Mouse (Mus musculus) gastrocnemius, postnatal 36 days (tissue): ENCODE measurements at regions not wholly inside any gene's neighbourhood (a gene's known extent, or its start where the extent isn't known, plus 50 kb on each side); places are given as distances from the start of the nearest gene placed in this dataset.

ENCODE experiments used
- DNase-seq, 2 experiments: peaks; one replicate each; pipeline ENCODE4 v3.0.0; 2022
- intact Hi-C: fragments of 180-260 bp; cut with DNase I; formaldehyde crosslinking; loops from one replicate; pipeline ENCODE4 v1.15.1; 2025

DNA sequence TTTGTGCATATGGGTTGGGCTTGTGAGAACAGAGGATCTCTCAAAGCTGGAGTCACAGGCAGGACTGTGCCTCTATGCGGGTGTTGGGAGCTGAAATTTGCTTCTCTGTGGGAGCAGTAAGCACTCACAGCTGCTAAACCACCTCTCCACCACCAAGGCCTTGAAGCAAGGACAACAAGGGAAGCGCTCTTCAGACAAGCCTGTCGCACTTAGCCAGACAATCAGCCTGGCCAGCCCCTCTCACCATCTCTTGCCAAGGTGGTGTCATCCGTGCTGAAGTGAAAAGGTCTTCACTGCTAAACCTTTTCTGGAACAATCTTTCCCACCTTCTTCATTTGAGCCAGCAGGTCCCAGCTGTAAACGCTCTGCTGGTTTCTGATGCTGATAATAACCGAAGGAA lies 390.7 kb upstream of the Adgrl2 start:
- DNase-seq = no peak
- intact Hi-C loops = no loop called here

DNA sequence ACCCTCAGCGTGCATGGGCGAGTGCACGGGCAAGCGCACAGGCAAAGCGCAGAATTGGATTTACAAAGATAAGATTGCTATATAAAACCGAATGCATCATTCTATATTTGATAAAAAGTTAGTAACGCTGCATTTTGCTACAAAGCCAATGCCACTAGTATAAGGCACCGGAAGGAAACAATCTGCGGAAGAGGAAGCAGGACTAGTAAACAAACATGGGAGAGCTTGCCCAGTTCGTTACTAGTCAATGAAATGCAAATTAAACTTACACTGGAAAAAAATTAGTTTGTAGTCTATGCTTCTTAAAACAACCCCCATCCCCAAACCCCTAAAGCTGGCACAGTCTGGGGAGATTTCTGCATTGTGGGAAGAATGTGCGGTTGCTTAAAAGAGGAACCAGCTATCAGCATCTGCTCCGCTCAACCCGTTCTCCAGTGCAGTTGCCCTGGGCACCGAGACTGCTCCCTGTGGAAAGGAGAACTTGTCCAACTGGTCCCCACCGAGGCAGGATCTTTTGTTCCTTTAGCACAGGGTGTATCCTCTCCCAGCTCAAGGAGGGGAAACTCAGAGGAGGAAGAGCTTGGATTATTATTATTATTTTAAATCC lies 389.6 kb upstream of the Adgrl2 start:
- intact Hi-C loops = no loop called here
- DNase-seq = no peak

DNA sequence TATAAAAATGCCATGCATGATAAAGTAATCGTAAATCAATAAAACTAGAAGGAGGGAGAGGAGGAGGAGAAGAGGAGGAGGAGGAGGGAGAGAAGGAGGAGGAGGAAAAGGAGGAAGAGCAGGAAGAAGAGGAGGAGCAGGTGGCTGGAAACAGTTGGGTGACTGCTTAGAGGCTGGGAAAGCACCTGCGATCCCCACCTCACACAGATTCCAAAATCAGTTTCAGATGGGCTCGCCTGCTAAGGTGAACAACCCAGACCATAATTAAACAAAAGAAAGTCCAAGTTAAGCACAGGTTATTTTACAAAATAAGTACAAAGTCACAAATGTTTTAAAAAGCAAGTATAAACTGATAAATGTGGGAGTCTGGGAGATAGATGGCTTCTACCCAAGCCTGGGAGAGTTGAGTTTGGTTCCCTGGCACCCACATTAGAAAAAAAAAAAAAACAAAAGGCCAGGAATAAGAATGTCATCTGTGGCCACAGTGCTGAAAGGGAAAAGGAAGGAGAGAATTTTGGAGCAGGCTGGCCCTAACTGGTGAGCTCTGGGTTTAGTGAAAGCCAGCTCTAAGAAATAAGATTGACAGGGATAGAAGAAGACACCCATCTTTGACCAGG lies 389.0 kb upstream of the Adgrl2 start:
- intact Hi-C loops = no loop called here
- DNase-seq = no peak

DNA sequence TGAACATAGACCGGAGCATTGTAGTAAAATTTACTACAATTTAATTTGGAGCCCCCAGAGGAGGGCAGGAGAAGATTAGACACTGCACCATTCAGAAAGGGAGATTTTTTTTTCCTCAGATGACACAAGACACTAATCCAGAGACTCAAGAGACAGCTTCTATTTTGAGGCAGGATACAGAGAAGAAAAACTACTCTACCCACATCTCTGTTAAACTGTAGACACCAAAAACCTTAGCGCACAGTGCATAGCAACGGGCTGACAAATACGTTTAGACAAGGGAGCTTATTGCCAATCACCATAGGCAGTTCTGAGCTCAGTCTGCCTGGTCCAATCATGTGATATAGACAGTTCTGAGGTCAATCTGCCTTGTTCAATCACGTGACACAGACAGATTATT lies 381.1 kb upstream of the Adgrl2 start:
- no peak for DNase-seq
- intact Hi-C loops = no loop called here

DNA sequence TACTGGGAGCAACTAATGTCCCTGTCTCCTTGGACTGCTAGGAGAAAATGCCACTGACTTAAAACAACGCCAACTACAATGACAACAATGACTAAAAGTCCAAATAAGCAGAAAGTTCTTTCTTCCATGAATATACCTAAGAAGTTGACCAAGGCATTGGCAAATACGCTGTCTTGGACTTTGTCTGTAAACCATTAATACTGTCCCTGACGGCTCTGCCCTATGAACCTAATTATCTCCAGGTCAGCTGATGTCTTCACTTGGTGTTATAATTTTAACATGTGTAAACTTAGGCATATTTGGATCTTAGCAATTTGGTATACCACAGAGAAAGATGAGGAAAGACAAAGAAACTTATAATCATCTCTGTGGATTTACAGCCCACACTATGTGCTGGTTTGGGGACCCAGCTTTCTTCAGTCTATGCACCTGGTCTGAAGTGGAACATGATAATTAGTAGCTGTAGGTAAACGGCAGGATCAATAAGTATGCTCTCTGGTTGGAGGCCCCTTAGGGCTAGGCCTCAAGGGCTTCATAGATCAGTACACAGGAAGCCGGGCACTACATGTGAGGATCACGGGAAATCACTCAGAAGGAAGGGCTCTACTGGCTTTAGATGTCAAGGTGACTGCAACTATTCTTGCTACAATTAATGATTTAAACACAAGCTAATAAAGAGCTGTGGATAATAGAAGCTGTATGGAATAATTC lies 380.3 kb upstream of the Adgrl2 start:
- no peak for DNase-seq
- intact Hi-C loops = no loop called here

DNA sequence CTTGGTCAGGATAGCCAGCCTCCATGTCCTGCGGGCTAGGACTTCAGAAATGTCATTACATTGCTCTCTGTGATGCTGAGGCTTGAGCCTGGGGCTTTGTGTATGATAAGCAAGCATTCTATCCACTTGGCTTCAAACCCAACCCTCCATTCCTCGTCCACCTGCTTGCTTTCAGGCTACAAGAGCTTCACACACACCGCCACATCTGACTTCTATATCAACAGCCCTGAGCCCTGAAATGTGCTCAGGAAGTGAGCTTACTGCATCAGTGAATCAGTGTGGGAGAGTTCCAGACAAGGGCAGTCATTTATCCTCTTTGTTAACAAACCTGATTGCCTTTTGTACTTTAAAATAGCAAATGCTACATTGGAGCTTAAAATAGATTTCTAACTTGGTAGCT lies 377.5 kb upstream of the Adgrl2 start:
- no peak for DNase-seq
- intact Hi-C loops = no loop called here

DNA sequence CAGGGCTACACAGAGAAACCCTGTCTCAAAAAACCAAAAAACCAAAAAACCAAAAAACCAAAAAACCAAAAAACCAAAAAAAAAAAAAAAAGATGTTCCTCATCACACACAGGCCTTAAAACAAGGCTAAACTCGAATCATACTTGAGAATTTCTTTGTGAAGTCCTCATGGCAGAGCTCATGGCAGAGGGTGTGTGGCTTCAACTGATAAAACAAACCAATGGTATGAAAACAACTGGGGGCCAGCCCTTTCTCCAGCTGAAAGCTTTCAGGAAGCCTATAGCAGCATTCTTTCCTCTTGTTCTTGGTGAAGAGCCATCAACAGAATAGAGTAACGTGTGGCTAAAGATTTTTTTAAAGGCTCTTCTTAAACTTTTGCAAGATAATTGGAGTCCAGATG lies 369.8 kb upstream of the Adgrl2 start:
- DNase-seq = no peak
- intact Hi-C loops = no loop called here

DNA sequence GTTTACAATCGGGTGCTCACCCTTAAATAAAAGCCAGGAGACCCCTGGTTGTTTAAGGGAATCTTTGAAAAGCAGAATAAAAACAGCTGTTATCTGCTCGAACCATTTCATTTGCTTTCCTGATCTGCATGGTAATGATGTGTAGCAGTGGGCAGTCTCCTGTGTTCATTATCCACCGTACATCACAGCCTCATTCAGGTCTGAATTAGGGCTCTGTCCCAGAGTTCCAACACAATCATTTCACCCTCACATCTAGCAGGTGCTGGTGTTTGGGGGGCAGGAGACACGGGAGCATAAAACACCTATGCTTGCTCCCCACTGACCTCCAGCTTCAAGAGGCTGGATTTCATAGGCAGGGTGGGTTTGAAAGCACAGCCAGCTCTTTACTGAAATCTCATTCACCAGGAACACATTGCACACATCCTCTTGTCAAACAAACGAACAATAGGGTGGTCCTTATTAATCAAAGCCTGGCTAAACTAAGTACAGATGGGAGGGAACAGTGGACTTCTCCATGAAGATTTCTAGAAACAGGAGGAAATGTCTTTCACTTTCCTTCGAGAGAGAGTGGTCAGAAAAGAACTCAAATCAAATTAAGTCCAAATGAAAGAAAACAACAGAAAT lies 368.3 kb upstream of the Adgrl2 start:
- intact Hi-C loops = no loop called here
- no peak for DNase-seq

DNA sequence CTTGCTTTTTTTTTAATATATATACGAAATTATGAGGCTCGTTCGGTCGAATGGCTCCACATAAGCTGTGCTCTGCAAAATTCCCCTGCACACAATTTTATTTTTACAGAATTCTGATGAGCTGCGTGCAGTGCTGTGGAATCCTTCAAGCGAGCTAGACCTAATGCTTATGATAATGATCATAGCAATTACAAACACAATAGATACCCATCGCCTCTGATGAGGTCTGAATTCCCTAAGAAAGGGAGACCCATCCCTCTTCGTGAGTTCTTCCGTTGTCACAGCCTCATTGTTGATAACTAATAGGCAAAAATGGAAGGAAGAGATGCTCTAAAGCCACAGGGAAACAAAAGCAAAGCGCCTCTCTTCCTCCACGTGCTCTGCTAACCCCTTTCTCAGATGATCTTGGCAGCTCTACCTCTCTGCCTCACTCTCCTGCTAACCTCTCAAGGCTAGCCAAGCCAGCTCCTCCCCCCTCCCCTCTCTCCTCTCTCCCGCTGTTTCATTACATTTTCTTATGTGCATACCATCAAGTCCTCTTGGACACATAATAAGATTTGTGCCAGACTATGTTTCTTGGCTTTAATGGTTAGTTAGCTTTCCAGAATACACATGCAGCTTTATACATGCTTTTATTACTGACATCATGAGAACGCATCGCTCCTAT lies 367.7 kb upstream of the Adgrl2 start:
- intact Hi-C loops = no loop called here
- no peak for DNase-seq

DNA sequence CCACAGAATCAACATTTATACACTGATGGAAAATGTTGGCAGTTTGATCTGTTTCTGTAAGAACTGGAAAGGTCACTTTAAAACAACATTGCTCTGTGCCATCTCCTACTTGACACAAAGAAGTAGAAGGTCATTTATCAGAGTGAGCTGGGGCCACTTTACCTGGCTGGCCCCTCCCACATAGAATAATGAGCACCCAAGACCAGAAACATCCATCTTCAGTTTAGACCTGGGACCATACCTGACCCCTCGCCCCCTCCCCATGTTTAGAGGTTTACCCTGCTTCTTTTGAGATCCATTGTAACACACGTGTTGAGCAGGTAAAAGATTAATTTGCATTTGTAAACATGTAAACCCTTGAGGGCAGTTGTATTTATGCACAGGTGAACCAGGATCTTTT lies 366.8 kb upstream of the Adgrl2 start:
- intact Hi-C loops = no loop called here
- DNase-seq = no peak

DNA sequence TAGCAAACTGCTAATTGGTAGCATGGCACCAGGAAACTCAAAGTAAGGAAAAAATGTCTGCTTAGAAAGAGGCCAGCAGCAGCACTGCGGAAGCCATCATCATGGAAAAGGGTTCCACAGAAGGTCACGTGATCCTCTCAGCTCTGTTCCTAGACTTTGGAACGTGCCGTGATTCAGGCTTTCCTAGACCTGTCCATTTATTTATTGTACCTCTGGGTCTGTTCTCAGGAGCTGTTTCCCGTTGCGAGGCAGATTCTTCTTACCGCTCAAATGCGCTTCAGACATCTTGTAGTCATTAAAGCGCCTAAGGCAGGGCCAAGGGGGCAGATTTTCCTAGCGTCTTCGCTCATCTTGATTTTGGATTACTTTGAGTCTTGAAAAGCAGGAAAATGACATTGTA lies 365.0 kb upstream of the Adgrl2 start:
- intact Hi-C loops = no loop called here
- DNase-seq = no peak

DNA sequence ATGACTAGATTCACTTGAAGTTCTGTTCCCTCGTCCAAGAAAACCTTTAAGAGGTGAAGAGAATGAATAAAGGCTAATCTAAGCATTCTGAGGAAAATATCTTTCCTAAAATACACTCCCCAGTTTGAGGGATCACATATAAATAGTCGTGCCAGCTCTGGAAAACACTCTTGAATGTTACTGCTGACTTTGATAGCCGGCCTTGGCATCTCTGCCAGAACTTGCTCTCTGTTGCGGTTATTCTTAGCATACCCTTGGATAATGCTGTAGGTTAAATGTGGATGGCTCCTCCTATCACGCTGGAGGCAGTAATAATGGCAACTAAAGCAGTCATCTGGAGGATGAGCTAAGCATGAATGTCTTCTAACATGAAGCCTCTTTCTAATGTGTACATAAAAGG lies 363.6 kb upstream of the Adgrl2 start:
- intact Hi-C loops = no loop called here
- DNase-seq = no peak

DNA sequence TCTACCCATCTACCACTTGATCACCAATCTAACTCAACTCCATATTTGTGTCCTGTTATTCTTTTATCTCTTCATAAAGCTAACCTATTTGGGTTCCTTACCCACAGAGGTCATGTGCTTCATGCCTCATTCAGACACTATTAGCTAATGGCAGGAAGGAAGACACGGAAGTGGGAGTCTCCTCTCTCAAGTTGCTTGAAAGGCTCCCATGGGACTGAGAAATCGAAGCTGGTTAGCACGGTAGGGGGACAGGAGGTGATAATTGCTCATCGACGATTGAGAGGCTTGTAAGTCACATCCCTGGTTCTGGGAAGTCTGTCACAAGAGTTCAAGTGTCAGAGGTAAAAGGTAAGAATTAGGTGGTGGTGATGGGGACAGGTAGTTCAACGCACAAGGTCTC lies 362.2 kb upstream of the Adgrl2 start:
- intact Hi-C loops = no loop called here
- DNase-seq = no peak

DNA sequence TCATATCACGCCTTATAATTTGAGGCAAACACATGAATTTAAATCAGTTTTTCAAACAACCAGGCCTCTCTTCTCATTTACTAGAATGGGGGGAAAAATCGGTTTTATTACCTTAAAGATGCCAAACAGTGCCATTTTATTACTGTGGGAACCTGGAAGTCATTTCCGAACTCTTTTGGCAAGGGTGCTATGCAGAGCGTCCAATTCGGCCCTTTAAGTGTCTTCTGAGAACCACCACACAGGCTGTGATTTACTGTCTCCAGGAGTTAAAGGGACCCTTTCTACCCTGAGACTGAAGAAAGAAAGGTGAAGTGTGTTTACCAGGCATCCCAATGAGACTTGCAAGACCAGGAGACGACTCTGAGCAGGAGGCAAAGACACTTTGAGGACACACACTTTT lies 359.4 kb upstream of the Adgrl2 start:
- no peak for DNase-seq
- intact Hi-C loops = loop anchor here (5.0 kb wide), 1 partner anchor 357 kb away; the partner anchor contains the start of gene Adgrl2

DNA sequence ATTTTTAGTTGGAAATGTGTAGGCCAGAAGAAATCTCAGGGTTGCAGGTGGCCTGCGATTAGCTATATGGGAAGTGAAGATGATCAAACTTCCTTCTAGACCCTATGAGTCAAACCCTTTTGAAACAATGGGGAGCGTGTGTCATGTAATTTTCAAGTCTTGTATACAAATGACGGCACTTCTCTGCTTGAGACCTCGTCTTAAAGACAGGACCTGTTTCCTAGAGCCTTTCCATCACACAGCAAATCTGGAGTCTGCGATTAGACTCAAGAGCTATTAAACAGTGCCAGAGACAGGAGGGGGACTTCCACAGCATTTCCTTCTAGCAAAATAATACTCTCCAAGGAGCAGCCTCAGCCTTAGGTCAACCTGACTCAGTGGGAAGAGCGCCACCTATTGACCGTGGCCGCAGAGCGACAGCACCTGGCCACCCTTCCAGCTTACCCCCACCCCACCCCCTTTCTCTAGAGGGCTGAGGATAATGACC lies 358.9 kb upstream of the Adgrl2 start:
- peak; percentile 35 to 48 for DNase-seq
- intact Hi-C loops = loop anchor here (5.0 kb wide), 1 partner anchor 357 kb away; the partner anchor contains the start of gene Adgrl2

DNA sequence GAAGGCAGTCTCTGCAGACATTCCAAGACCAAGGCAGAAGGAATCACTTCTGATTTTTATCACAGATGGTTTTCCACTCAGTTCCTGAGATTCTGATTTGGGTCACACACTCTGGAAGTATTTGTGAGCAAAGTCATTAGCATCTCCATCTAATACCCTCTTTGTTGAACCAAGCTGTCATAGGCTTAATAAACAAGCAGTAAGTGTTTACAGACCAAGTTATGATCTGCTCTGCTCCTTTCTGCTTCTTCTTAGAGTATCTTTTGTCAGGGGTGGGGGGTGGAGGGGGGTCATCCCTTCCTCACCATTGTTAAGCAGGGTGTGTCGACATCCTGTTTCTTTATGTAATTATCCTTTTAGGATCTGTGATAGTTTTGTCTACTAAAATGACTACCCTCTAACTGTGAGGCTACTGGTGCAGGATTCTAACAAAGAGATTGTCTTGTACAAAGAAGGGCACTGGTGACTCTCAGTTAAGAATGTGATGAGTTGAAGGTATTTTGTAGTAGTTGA lies 358.2 kb upstream of the Adgrl2 start:
- intact Hi-C loops = loop anchor here (5.0 kb wide), 1 partner anchor 356 kb away; the partner anchor contains the start of gene Adgrl2

DNA sequence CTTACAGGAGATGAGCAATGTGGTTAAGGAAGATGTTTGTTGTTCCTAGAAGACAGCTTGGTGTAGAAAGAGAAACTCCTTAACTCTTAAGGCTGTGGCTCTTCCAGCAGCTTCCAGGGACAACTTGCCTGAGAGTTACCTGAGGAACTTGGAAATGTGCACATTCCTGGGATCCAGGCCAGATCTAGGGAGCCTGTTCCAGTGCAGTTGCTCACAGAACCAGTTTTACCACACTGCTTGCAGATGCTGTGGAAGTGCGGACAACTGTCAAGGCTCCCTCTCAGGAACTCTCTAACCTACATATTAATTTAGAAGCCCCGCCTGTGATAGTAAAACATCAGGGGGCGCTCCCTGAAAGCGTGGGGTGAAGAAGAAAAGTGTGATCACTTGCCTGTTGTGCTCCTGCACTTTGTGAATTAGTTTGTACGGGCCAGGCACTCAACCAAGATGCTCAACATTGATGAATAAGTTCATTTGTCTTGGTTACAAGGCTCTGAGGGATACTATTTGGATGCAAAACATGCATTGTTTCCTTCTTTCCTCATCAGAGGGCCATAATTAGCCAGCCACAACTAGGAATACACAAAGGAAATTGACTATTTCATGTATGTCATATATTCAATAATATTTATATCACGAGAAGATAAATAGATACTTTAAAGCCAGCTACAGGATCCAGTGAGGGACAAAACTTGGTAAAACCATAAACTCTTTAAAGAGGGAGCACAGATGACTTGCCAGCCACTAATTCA lies 357.1 kb upstream of the Adgrl2 start:
- intact Hi-C loops = loop anchor here (5.0 kb wide), 1 partner anchor 355 kb away; the partner anchor contains the start of gene Adgrl2
- DNase-seq = no peak

More for the DNA sequence above, 358.2 kb upstream of the Adgrl2 start:
- DNase-seq = no peak

DNA sequence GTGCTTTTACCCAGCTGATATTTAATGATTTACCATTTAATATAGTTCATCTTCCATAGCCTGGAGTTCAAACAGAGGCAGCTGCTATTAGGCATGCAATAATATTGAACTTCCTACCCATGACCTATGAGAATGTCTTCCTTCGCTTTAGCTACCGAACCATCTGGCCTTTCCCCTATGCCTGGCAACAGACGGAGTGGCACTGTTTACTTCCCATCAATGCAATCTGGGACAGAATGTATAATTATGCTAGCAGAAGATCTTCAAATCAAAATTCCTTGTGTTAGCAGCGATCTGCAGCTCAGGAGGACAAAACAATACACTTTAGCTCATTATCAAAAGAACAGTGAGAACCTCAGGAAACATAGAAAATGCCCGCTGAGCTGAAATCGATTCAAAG lies 352.2 kb upstream of the Adgrl2 start:
- intact Hi-C loops = no loop called here

DNA sequence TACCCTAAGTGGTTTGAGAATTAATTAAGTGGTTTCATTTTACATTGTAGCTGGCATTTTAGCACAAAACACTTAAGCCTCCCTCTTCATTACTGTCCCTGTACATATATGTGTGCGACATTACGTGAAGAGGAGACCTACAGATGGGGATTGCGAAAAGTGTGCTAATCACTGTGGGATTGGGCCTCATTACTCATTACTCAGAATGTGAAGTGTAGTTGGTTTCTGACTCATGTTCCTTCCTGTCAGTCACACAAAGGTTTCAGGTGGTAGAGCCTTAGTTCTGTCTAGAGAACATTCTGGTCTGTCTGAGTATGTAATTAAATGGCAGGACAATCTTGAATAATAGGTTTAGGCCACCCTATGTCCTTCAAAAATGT lies 349.0 kb upstream of the Adgrl2 start:
- intact Hi-C loops = no loop called here

More for the DNA sequence above, 352.2 kb upstream of the Adgrl2 start:
- DNase-seq = no peak

More for the DNA sequence above, 349.0 kb upstream of the Adgrl2 start:
- no peak for DNase-seq
